Mouse (Mus musculus): ENCODE results near the gene Ism1. TPM values are rescaled to one million over a fixed set of nuclear protein-coding genes. Genes with fewer than 3 reads are reported as not detected.
A peak's percentile ranks its signal among the peaks of the same experiment; 100 is the strongest.

The Ism1 gene
- polyA plus RNA-seq, 1 experiment from 2014 or later: 19.0 TPM

- H3K9ac ChIP-seq: no peak overlapping the region
- no peaks in the 10 kb centered on the region for H3K36me3 ChIP-seq (ENCODE audit: insufficient read depth)
- WGBS: 81% methylated on average over 3 of the region's 3 CpGs
- H3K4me1 ChIP-seq (ENCODE audit: insufficient read depth): no peaks in the 10 kb centered on the region
- H3K4me3 ChIP-seq (ENCODE audit: low read depth, low read length): no peak overlapping the region
- TF ChIP-seq CTCF (IDR thresholded peaks at IDR 0.05; ENCODE audit: low read depth): no peak
- H3K4me2 ChIP-seq: no peak overlapping the region
- H3K27me3 ChIP-seq (ENCODE audit: insufficient read depth, low read length): no peaks in the 10 kb centered on the region
- H3K9me3 ChIP-seq (ENCODE audit: low read depth, low read length): no peaks in the 10 kb centered on the region
- H3K27ac ChIP-seq (ENCODE audit: low read depth): no peak overlapping the region
- ATAC-seq (ENCODE audit: insufficient read depth): no peak
- no peak for DNase-seq
These were observed 47.4 kb downstream of the Ism1 start for GRCm38 (mm10) chr2:139725328-139725727.

- H3K4me3 ChIP-seq (ENCODE audit: low read depth, low read length): no peak overlapping the region
- 84% methylated on average over 2 of the region's 2 CpGs for WGBS
- no peak for DNase-seq
- no peak overlapping the region for H3K4me2 ChIP-seq
- no peaks in the 10 kb centered on the region for H3K27me3 ChIP-seq (ENCODE audit: insufficient read depth, low read length)
- no peak for ATAC-seq (ENCODE audit: insufficient read depth)
- peaks cover 8% of the 10 kb centered on the region; the same call in 1 of the 2 replicates for H3K36me3 ChIP-seq (ENCODE audit: insufficient read depth)
- H3K9ac ChIP-seq: no peak overlapping the region
- H3K9me3 ChIP-seq (ENCODE audit: low read depth, low read length): no peaks in the 10 kb centered on the region
- H3K27ac ChIP-seq (ENCODE audit: low read depth): no peak overlapping the region
- no peaks in the 10 kb centered on the region for H3K4me1 ChIP-seq (ENCODE audit: insufficient read depth)
- no peak for TF ChIP-seq CTCF (IDR thresholded peaks at IDR 0.05; ENCODE audit: low read depth)
These were observed 50.1 kb downstream of the Ism1 start for GRCm38 (mm10) chr2:139728060-139728459.

DNA sequence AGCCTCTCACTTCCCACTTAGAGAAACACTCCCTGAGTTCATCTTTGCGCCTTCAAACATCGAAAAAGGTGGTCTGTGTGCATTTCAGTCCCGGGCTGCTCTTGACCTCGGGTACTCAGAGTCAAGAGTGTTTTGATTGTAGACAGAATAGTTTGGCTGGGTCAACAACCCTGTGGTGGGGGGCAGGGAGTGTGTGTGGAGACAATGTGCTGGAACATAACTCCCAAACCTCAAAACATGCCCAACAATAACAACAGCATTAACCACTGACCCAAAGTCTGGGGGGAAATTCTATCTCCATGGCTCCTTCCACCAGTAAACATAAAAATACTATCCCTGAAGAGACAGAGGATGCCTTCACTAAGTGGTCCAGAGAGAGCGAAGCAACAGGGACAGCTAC, 51.4 kb downstream of the Ism1 start:
- WGBS: 63% methylated on average over 5 of the region's 5 CpGs
- no peak overlapping the region for H3K27ac ChIP-seq (ENCODE audit: low read depth)
- H3K4me1 ChIP-seq (ENCODE audit: insufficient read depth): no peaks in the 10 kb centered on the region
- no peaks in the 10 kb centered on the region for H3K27me3 ChIP-seq (ENCODE audit: insufficient read depth, low read length)
- no peak overlapping the region for H3K4me3 ChIP-seq (ENCODE audit: low read depth, low read length)
- peaks cover 15% of the 10 kb centered on the region; the same call in 1 of the 2 replicates for H3K36me3 ChIP-seq (ENCODE audit: insufficient read depth)
- TF ChIP-seq CTCF (IDR thresholded peaks at IDR 0.05; ENCODE audit: low read depth): no peak
- no peaks in the 10 kb centered on the region for H3K9me3 ChIP-seq (ENCODE audit: low read depth, low read length)
- no peak overlapping the region for H3K4me2 ChIP-seq
- no peak overlapping the region for H3K9ac ChIP-seq
- DNase-seq (no peak), ATAC-seq (ENCODE audit: insufficient read depth) (no peak)

DNA sequence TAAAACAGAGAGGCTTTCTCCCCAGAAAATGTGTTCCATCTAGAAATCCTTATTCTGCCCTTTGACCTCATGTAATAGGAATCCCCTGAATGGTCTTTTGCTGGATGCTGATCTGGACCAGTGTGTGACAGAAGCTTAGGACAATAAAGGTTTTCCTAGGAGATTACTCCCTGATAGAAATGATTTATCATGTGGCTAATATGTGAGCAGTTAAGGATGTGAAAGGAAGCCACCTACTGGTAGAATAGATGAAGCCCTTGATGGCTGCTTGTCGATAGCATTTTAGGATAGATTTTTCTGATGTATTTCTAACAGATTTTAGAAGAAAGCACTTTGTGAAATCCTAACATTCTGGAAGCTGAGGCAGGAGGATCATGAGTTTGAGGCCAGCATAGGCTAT, 64.4 kb downstream of the Ism1 start:
- H3K36me3 ChIP-seq (ENCODE audit: insufficient read depth): 0 out of 2 replicates have a peak, but pooled peaks cover 5% of the 10 kb centered on the region
- DNase-seq (no peak), ATAC-seq (ENCODE audit: insufficient read depth) (no peak)
- no peaks in the 10 kb centered on the region for H3K27me3 ChIP-seq (ENCODE audit: insufficient read depth, low read length)
- WGBS: 74% methylated on average over 1 of the region's 1 CpGs
- no peaks in the 10 kb centered on the region for H3K4me1 ChIP-seq (ENCODE audit: insufficient read depth)
- no peaks in the 10 kb centered on the region for H3K9me3 ChIP-seq (ENCODE audit: low read depth, low read length)
- H3K9ac ChIP-seq: no peak overlapping the region
- no peak overlapping the region for H3K4me3 ChIP-seq (ENCODE audit: low read depth, low read length)
- peak; percentile 36; the same call in 1 of the 2 replicates for TF ChIP-seq CTCF (IDR thresholded peaks at IDR 0.05; ENCODE audit: low read depth)
- H3K27ac ChIP-seq (ENCODE audit: low read depth): no peak overlapping the region
- no peak overlapping the region for H3K4me2 ChIP-seq

GRCm38 (mm10) chr2:139757021-139757420, 79.0 kb downstream of the Ism1 start:
- Histone ChIP-seq H3K9ac (no peak overlapping the region), H3K4me2 (no peak overlapping the region), H3K36me3 (ENCODE audit: insufficient read depth) (peaks cover 19% of the 10 kb centered on the region), H3K4me1 (ENCODE audit: insufficient read depth) (no peaks in the 10 kb centered on the region), H3K9me3 (ENCODE audit: low read depth, low read length) (no peaks in the 10 kb centered on the region), H3K27ac (ENCODE audit: low read depth) (no peak overlapping the region), H3K27me3 (ENCODE audit: insufficient read depth, low read length) (no peaks in the 10 kb centered on the region), H3K4me3 (ENCODE audit: low read depth, low read length) (no peak overlapping the region)
- ATAC-seq (ENCODE audit: insufficient read depth) (no peak), DNase-seq (no peak)
- TF ChIP-seq CTCF (IDR thresholded peaks at IDR 0.05; ENCODE audit: low read depth): no peak
- 75% methylated on average over 8 of the region's 8 CpGs for WGBS

GRCm38 (mm10) chr2:139757456-139757855, 79.5 kb downstream of the Ism1 start:
- 93% methylated on average over 1 of the region's 1 CpGs for WGBS
- Histone ChIP-seq H3K4me2 (no peak overlapping the region), H3K4me1 (ENCODE audit: insufficient read depth) (no peaks in the 10 kb centered on the region), H3K9me3 (ENCODE audit: low read depth, low read length) (no peaks in the 10 kb centered on the region), H3K27ac (ENCODE audit: low read depth) (no peak overlapping the region), H3K27me3 (ENCODE audit: insufficient read depth, low read length) (no peaks in the 10 kb centered on the region), H3K9ac (no peak overlapping the region), H3K4me3 (ENCODE audit: low read depth, low read length) (no peak overlapping the region), H3K36me3 (ENCODE audit: insufficient read depth) (peaks cover 19% of the 10 kb centered on the region)
- no peak for TF ChIP-seq CTCF (IDR thresholded peaks at IDR 0.05; ENCODE audit: low read depth)
- DNase-seq (no peak), ATAC-seq (ENCODE audit: insufficient read depth) (no peak)

DNA sequence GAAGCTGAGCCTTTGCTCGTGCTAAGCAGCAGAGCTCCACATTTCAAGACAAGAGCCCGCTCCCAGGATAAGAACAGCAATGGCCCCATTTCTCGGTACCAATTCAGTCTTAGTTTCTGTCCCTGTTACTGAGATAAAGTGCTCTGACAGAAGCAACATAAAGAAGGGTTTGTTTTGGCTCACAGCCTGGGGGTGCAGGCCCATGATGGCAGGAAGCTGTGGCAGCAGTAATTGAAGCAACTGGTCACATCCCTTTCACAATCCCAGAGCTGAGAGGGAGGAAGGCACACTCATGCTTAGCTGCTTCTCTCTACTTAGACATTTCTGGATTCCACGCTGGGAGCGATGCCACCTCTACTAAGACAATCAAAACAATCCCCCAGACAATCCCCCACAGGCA, 86.4 kb downstream of the Ism1 start:
- 75% methylated on average over 5 of the region's 5 CpGs for WGBS
- Histone ChIP-seq H3K4me1 (ENCODE audit: insufficient read depth) (no peaks in the 10 kb centered on the region), H3K4me3 (ENCODE audit: low read depth, low read length) (no peak overlapping the region), H3K27ac (ENCODE audit: low read depth) (no peak overlapping the region), H3K27me3 (ENCODE audit: insufficient read depth, low read length) (no peaks in the 10 kb centered on the region), H3K9ac (no peak overlapping the region), H3K4me2 (no peak overlapping the region), H3K36me3 (ENCODE audit: insufficient read depth) (peaks cover 1% of the 10 kb centered on the region; the same call in 1 of the 2 replicates), H3K9me3 (ENCODE audit: low read depth, low read length) (0 out of 2 replicates have a peak, but pooled peaks cover 3% of the 10 kb centered on the region)
- ATAC-seq (ENCODE audit: insufficient read depth) (no peak), DNase-seq (peak; percentile 21)
- TF ChIP-seq CTCF (IDR thresholded peaks at IDR 0.05; ENCODE audit: low read depth): no peak
